Mouse (Mus musculus) MEL (cell line): ENCODE measurements around the gene Rabgap1l.

ENCODE experiments used
- CTCF ChIP-seq, 3 experiments: IDR thresholded peaks in 2 of 3; conservative IDR thresholded peaks in 1 of 3; 2 replicates each; pipeline ENCODE4 v1.5.1; 2011 to 2012; ENCODE audit warnings: low read length in 3 of 3, low read depth in 2 of 3, mild to moderate bottlenecking in 2 of 3, improper control_type of control experiment in 1 of 3, inconsistent platforms in 1 of 3, mixed read lengths in 1 of 3, moderate library complexity in 1 of 3; ENCODE audit not compliant: control insufficient read depth in 1 of 3, insufficient read depth in 1 of 3, poor library complexity in 1 of 3, severe bottlenecking in 1 of 3
- EP300 ChIP-seq, 2 experiments: IDR thresholded peaks; 2 replicates each; pipeline ENCODE4 v1.6.1; 2011; ENCODE audit warnings: improper control_type of control experiment in 2 of 2, low read length in 2 of 2, low read depth in 1 of 2, mild to moderate bottlenecking in 1 of 2
- GATA1 ChIP-seq: IDR thresholded peaks from 2 replicates; pipeline ENCODE4 v1.6.1; 2011; ENCODE audit warnings: low read depth, low read length, improper control_type of control experiment
- JUND ChIP-seq: IDR thresholded peaks from 2 replicates; pipeline ENCODE4 v1.6.1; 2011; ENCODE audit warnings: low read depth, mild to moderate bottlenecking, improper control_type of control experiment, low read length
- MAZ ChIP-seq: IDR thresholded peaks from 2 replicates; pipeline ENCODE4 v1.6.1; 2012; ENCODE audit warnings: low read depth, mild to moderate bottlenecking, inconsistent platforms, low read length, improper control_type of control experiment
- MXI1 ChIP-seq: IDR thresholded peaks from 2 replicates; pipeline ENCODE4 v1.6.1; 2011; ENCODE audit warnings: mild to moderate bottlenecking, low read depth, low read length, improper control_type of control experiment
- POLR2A ChIP-seq, 2 experiments: IDR thresholded peaks; 2 replicates each; pipeline ENCODE4 v1.6.1; 2011 to 2012; ENCODE audit warnings: low read length in 2 of 2, mild to moderate bottlenecking in 2 of 2, control low read depth in 1 of 2, improper control_type of control experiment in 1 of 2, low read depth in 1 of 2, moderate library complexity in 1 of 2; ENCODE audit not compliant: control insufficient read depth in 1 of 2, insufficient read depth in 1 of 2, poor library complexity in 1 of 2
- POLR2AphosphoS5 ChIP-seq: IDR thresholded peaks from 2 replicates; pipeline ENCODE4 v1.6.1; 2012; ENCODE audit warnings: low read depth, borderline replicate concordance, mild to moderate bottlenecking, inconsistent platforms, low read length, moderate library complexity, mixed read lengths
- RAD21 ChIP-seq: IDR thresholded peaks from 2 replicates; pipeline ENCODE4 v1.6.1; 2011; ENCODE audit warnings: mild to moderate bottlenecking, low read depth, low read length, improper control_type of control experiment
- RCOR1 ChIP-seq: IDR thresholded peaks from 2 replicates; pipeline ENCODE4 v1.6.1; 2012; ENCODE audit warnings: low read depth, mild to moderate bottlenecking, inconsistent platforms, low read length, improper control_type of control experiment
- UBTF ChIP-seq: IDR thresholded peaks from 2 replicates; pipeline ENCODE4 v1.6.1; 2012; ENCODE audit warnings: low read depth, mild to moderate bottlenecking, inconsistent platforms, low read length, improper control_type of control experiment, moderate library complexity, borderline replicate concordance; ENCODE audit not compliant: insufficient read depth
- ZNF384 ChIP-seq: IDR thresholded peaks from 2 replicates; pipeline ENCODE4 v1.6.1; 2012; ENCODE audit warnings: low read depth, mild to moderate bottlenecking, inconsistent platforms, low read length, improper control_type of control experiment

DNA sequence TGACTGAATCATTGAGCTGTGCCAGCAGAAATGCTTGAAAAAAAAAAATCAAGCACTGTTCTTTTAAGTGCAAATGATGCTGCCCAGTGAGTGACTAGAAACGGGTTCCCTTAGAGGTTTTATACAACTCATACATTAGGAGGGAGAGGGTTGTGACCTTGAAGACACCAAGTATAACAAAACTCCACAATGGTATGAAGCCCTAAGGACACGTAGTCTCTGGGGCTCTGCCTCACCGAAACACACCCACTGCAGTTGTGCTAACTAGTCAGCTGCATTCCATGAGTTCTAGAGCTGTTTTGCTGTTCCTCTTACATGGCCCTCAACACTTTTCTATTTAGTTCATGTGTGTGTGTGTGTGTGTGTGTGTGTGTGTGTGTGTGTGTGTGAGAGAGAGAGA, 141.3 kb downstream of the Rabgap1l start:
- TF ChIP-seq RCOR1: no peak
- no peak for TF ChIP-seq GATA1
- TF ChIP-seq POLR2A (IDR thresholded peaks at IDR 0.05; ENCODE audit: control insufficient read depth in 1 of 2, insufficient read depth in 1 of 2, low read depth in 1 of 2, low read length in 2 of 2, poor library complexity in 1 of 2): no peak
- TF ChIP-seq ZNF384: no peak
- TF ChIP-seq JUND: no peak
- no peak for TF ChIP-seq CTCF (IDR thresholded peaks at IDR 0.05 in 2 of 3, conservative IDR thresholded peaks at IDR 0.05 in 1 of 3; ENCODE audit: control insufficient read depth in 1 of 3, insufficient read depth in 1 of 3, low read depth in 2 of 3, low read length in 3 of 3, poor library complexity in 1 of 3, severe bottlenecking in 1 of 3)
- no peak for TF ChIP-seq UBTF
- TF ChIP-seq MXI1: no peak
- no peak for TF ChIP-seq RAD21
- TF ChIP-seq MAZ: no peak
- TF ChIP-seq POLR2AphosphoS5: no peak
- no peak for TF ChIP-seq EP300 (IDR thresholded peaks at IDR 0.05; ENCODE audit: low read depth in 1 of 2, low read length in 2 of 2)
